Mouse (Mus musculus): ENCODE data around the gene Zfp658. TPM values are rescaled to one million over a fixed set of nuclear protein-coding genes. Genes with fewer than 3 reads are reported as not detected.
A peak's percentile ranks its signal among the peaks of the same experiment; 100 is the strongest.

Gene Zfp658
- polyA plus RNA-seq, 1 experiment from 2014 or later, result 3.7 TPM

- H3K4me1 ChIP-seq, result peaks cover 9% of the 10 kb centered on the region
- H3K9ac ChIP-seq, result no peak within 1 kb of the TSS
- peaks cover 9% of the 10 kb centered on the region; the same call in 1 of the 2 replicates for H3K27me3 ChIP-seq
- H3K4me2 ChIP-seq, result peak within 1 kb of the TSS; percentile 81
- no peak within 1 kb of the TSS for H3K27ac ChIP-seq
- peak within 1 kb of the TSS; percentile 44 for H3K4me3 ChIP-seq (replicated peaks)
- 16% methylated on average over 41 of the region's 41 CpGs for WGBS
- H3K36me3 ChIP-seq, result no peaks in the 10 kb centered on the region
- H3K9me3 ChIP-seq (replicated peaks), result no peaks in the 10 kb centered on the region
- ATAC-seq (replicated peaks; ENCODE audit: low FRiP score), result peak; percentile 88
Observed at GRCm38 (mm10) chr7:43606896-43607742, 45.1 kb downstream of the Zfp658 start, which contains the start of gene Zfp819. Gene Zfp819 (plus strand): TSS chr7:43607169.

GRCm38 (mm10) chr7:43607743-43608287 lies 45.8 kb downstream of the Zfp658 start:
- ATAC-seq (replicated peaks; ENCODE audit: low FRiP score), result no peak
- Histone ChIP-seq H3K4me3 (replicated peaks) (no peak overlapping the region), H3K27ac (no peak overlapping the region)

GRCm38 (mm10) chr7:43608316-43608824 lies 46.3 kb downstream of the Zfp658 start:
- Histone ChIP-seq H3K27me3 (peaks cover 9% of the 10 kb centered on the region; the same call in 1 of the 2 replicates), H3K4me2 (no peak overlapping the region), H3K4me3 (replicated peaks) (no peak overlapping the region), H3K9me3 (replicated peaks) (no peaks in the 10 kb centered on the region), H3K4me1 (peaks cover 9% of the 10 kb centered on the region), H3K27ac (no peak overlapping the region), H3K9ac (no peak overlapping the region), H3K36me3 (no peaks in the 10 kb centered on the region)
- no peak for ATAC-seq (replicated peaks; ENCODE audit: low FRiP score)
- WGBS, result 73% methylated on average over 7 of the region's 7 CpGs

More at GRCm38 (mm10) chr7:43607743-43608287, 45.8 kb downstream of the Zfp658 start:
- H3K36me3 ChIP-seq, result no peaks in the 10 kb centered on the region
- H3K4me1 ChIP-seq, result peaks cover 9% of the 10 kb centered on the region
- no peak overlapping the region for H3K9ac ChIP-seq
- WGBS, result 39% methylated on average over 5 of the region's 5 CpGs
- H3K4me2 ChIP-seq, result peak overlapping the region; percentile 81
- peaks cover 9% of the 10 kb centered on the region; the same call in 1 of the 2 replicates for H3K27me3 ChIP-seq
- no peaks in the 10 kb centered on the region for H3K9me3 ChIP-seq (replicated peaks)

GRCm38 (mm10) chr7:43613816-43614551 lies 51.9 kb downstream of the Zfp658 start:
- H3K4me3 ChIP-seq (replicated peaks), result no peak overlapping the region
- no peak overlapping the region for H3K27ac ChIP-seq
- H3K27me3 ChIP-seq, result no peaks in the 10 kb centered on the region
- no peak overlapping the region for H3K9ac ChIP-seq
- H3K36me3 ChIP-seq, result no peaks in the 10 kb centered on the region
- H3K4me2 ChIP-seq, result no peak overlapping the region
- ATAC-seq (replicated peaks; ENCODE audit: low FRiP score), result no peak
- no peaks in the 10 kb centered on the region for H3K9me3 ChIP-seq (replicated peaks)
- H3K4me1 ChIP-seq, result no peaks in the 10 kb centered on the region
- WGBS, result 93% methylated on average over 14 of the region's 14 CpGs

- Histone ChIP-seq H3K4me1 (0 out of 2 replicates have a peak, but pooled peaks cover 3% of the 10 kb centered on the region), H3K4me3 (replicated peaks) (no peak overlapping the region), H3K27ac (no peak overlapping the region), H3K4me2 (no peak overlapping the region), H3K9ac (no peak overlapping the region), H3K27me3 (no peaks in the 10 kb centered on the region), H3K36me3 (no peaks in the 10 kb centered on the region), H3K9me3 (replicated peaks) (no peaks in the 10 kb centered on the region)
- WGBS, result 62% methylated on average over 7 of the region's 7 CpGs
- no peak for ATAC-seq (replicated peaks; ENCODE audit: low FRiP score)
Observed at GRCm38 (mm10) chr7:43622927-43623326, 60.9 kb downstream of the Zfp658 start.

GRCm38 (mm10) chr7:43623819-43624218 lies 61.8 kb downstream of the Zfp658 start:
- H3K4me2 ChIP-seq, result peak overlapping the region; percentile 4; the same call in 1 of the 2 replicates
- no peaks in the 10 kb centered on the region for H3K36me3 ChIP-seq
- WGBS, result 8% methylated on average over 10 of the region's 10 CpGs
- H3K4me3 ChIP-seq (replicated peaks), result no peak overlapping the region
- H3K9me3 ChIP-seq (replicated peaks), result no peaks in the 10 kb centered on the region
- H3K4me1 ChIP-seq, result 0 out of 2 replicates have a peak, but pooled peaks cover 3% of the 10 kb centered on the region
- H3K27ac ChIP-seq, result no peak overlapping the region
- H3K27me3 ChIP-seq, result no peaks in the 10 kb centered on the region
- 0 out of 2 replicates have a peak, but pooled peaks have one; percentile 25 for ATAC-seq (replicated peaks; ENCODE audit: low FRiP score)
- H3K9ac ChIP-seq, result no peak overlapping the region

Other genes with a start within 250 kb of the Zfp658 start
- gene Zfp715, start 249.0 kb upstream of the Zfp658 start, polyA plus RNA-seq (2015; fragmentation: Nextera tagmentation; extraction: Ambion mirVana), result 13.1 and 14.1 TPM in 2 replicates
- 0.10 and 0.18 TPM in 2 replicates for gene Siglecf, start 210.9 kb upstream of the Zfp658 start, polyA plus RNA-seq (2015; fragmentation: Nextera tagmentation; extraction: Ambion mirVana)
- gene Siglecg, start 154.1 kb upstream of the Zfp658 start, polyA plus RNA-seq (2015; fragmentation: Nextera tagmentation; extraction: Ambion mirVana), result 1.8 and 2.0 TPM in 2 replicates
- gene Lim2, start 134.6 kb upstream of the Zfp658 start, polyA plus RNA-seq (2015; fragmentation: Nextera tagmentation; extraction: Ambion mirVana), result not detected in 2 replicates
- gene Nkg7, start 125.2 kb upstream of the Zfp658 start, polyA plus RNA-seq (2015; fragmentation: Nextera tagmentation; extraction: Ambion mirVana), result 0.32 TPM in 1 of 2 replicates, not detected in the other
- not detected in 2 replicates for gene Cldnd2, start 121.5 kb upstream of the Zfp658 start, polyA plus RNA-seq (2015; fragmentation: Nextera tagmentation; extraction: Ambion mirVana)
- 348 and 355 TPM in 2 replicates for gene Etfb, start 118.2 kb upstream of the Zfp658 start, polyA plus RNA-seq (2015; fragmentation: Nextera tagmentation; extraction: Ambion mirVana)
- gene Gm45233, start 118.1 kb upstream of the Zfp658 start, polyA plus RNA-seq (2015; fragmentation: Nextera tagmentation; extraction: Ambion mirVana), result 0.35 and 0.66 TPM in 2 replicates
- 4.6 and 5.4 TPM in 2 replicates for gene Vsig10l, start 99.1 kb upstream of the Zfp658 start, polyA plus RNA-seq (2015; fragmentation: Nextera tagmentation; extraction: Ambion mirVana)
- gene Iglon5, start 72.2 kb upstream of the Zfp658 start, polyA plus RNA-seq (2015; fragmentation: Nextera tagmentation; extraction: Ambion mirVana), result 0.40 and 0.45 TPM in 2 replicates
- not detected in 2 replicates for gene 4931406B18Rik, start 56.3 kb upstream of the Zfp658 start, polyA plus RNA-seq (2015; fragmentation: Nextera tagmentation; extraction: Ambion mirVana)
- gene Cd33, start 17.8 kb upstream of the Zfp658 start, polyA plus RNA-seq (2015; fragmentation: Nextera tagmentation; extraction: Ambion mirVana), result 0.75 and 1.1 TPM in 2 replicates
- gene Zfp719, start 17.4 kb downstream of the Zfp658 start, polyA plus RNA-seq (2015; fragmentation: Nextera tagmentation; extraction: Ambion mirVana), result 12.4 and 12.6 TPM in 2 replicates
- 0.21 TPM in 1 of 2 replicates, not detected in the other for gene Zfp819, start 44.9 kb downstream of the Zfp658 start, polyA plus RNA-seq (2015; fragmentation: Nextera tagmentation; extraction: Ambion mirVana)
- gene Ceacam18, start 72.5 kb downstream of the Zfp658 start, polyA plus RNA-seq (2015; fragmentation: Nextera tagmentation; extraction: Ambion mirVana), result not detected in 2 replicates
- gene Siglece, start 97.9 kb downstream of the Zfp658 start, polyA plus RNA-seq (2015; fragmentation: Nextera tagmentation; extraction: Ambion mirVana), result 0.66 and 0.77 TPM in 2 replicates
- gene Ctu1, start 109.8 kb downstream of the Zfp658 start, polyA plus RNA-seq (2015; fragmentation: Nextera tagmentation; extraction: Ambion mirVana), result 15.3 and 16.8 TPM in 2 replicates
- not detected in 2 replicates for gene Klk14, start 128.2 kb downstream of the Zfp658 start, polyA plus RNA-seq (2015; fragmentation: Nextera tagmentation; extraction: Ambion mirVana)
- gene Klk13, start 150.3 kb downstream of the Zfp658 start, polyA plus RNA-seq (2015; fragmentation: Nextera tagmentation; extraction: Ambion mirVana), result 0.47 and 0.64 TPM in 2 replicates
- not detected in 2 replicates for gene Klk12, start 206.6 kb downstream of the Zfp658 start, polyA plus RNA-seq (2015; fragmentation: Nextera tagmentation; extraction: Ambion mirVana)
- gene Klk11, start 212.3 kb downstream of the Zfp658 start, polyA plus RNA-seq (2015; fragmentation: Nextera tagmentation; extraction: Ambion mirVana), result 0.14 and 1.0 TPM in 2 replicates
- 0.58 and 2.3 TPM in 2 replicates for gene Klk10, start 218.8 kb downstream of the Zfp658 start, polyA plus RNA-seq (2015; fragmentation: Nextera tagmentation; extraction: Ambion mirVana)
- 0.22 and 0.23 TPM in 2 replicates for gene Klk9, start 229.6 kb downstream of the Zfp658 start, polyA plus RNA-seq (2015; fragmentation: Nextera tagmentation; extraction: Ambion mirVana)
- 29.0 and 32.5 TPM in 2 replicates for gene Klk8, start 235.3 kb downstream of the Zfp658 start, polyA plus RNA-seq (2015; fragmentation: Nextera tagmentation; extraction: Ambion mirVana)
- gene Klk7, start 249.0 kb downstream of the Zfp658 start, polyA plus RNA-seq (2015; fragmentation: Nextera tagmentation; extraction: Ambion mirVana), result 0.08 TPM in 1 of 2 replicates, not detected in the other

Measured in kidney, embryonic 15.5 days (tissue).